Comparison of ENCODE assay signal across 8 mouse cellular contexts in the genomic region with DNA sequence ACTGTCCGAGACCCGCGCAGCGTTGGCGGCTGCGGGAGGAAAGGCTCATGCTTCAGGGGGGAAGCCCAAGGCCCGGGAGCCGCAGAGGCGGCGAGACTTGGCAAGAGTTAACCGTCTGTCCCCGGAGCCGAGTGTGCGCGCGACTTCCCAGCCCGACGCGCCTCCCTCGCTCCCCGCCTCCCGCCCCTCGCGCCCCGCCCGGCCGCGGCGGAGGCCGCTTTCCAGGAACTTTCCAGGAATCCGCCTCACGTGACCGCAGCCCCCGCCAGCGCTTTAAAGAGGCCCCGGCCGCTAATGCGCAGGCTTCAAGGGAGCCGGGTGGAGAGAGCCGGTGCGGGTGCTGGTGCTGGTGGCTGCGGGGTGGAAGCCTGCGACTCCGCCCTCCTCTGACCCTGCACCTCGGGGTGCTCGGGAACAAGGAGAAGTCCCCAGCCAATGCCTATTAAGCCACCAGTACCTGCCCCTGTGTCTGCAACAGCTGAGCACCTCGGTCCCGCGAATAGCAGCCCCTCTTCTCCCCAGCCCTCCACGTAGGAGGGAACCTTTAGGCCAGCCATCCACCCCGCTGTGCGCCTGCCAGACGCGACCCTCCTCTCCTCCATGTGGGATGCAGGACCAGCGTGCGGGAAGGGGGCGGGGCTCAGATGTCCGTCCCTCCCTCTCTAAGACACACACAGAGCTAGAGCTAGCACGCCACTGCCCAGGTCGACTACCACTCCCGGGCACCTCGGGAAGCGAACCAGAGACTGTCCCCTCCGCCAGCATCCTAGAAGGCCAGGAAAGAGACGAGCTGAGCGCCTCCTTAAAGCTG. TPM values are rescaled to one million over a fixed set of nuclear protein-coding genes. Genes with fewer than 3 reads are reported as not detected.
DNase-seq lines count a peak whose midpoint lies in the region; ATAC-seq lines count a peak whose summit lies in the region.

A gene (minus strand): TSS at position 496 of the 811 bp plus-strand sequence.

- H3K9me3 ChIP-seq in intestine, embryonic 16.5 days (ENCODE audit: control insufficient read depth, low read length), result no peaks in the 10 kb centered on the region

- peaks cover 7% of the 10 kb centered on the region for H3K4me1 ChIP-seq in intestine, embryonic 16.5 days (ENCODE audit: control insufficient read depth, insufficient read depth, low read length)

- peak within 1 kb of the TSS; percentile 76 for H3K9ac ChIP-seq in intestine, embryonic 16.5 days (ENCODE audit: low read depth, low read length)

- peak; percentile 90 for DNase-seq in adrenal gland, adult 8-10 months
- DNase-seq in embryo, embryonic 11 days, result peak; percentile 96
- peak; percentile 92 to 93 for DNase-seq in gastrocnemius, postnatal 4 days (ENCODE audit: low spot score in 2 of 2)
- peak; percentile 90 to 95 for DNase-seq in left cerebral cortex, postnatal 25 days (ENCODE audit: low spot score in 2 of 2)
- peak; percentile 93 for DNase-seq in mesoderm, embryonic 11.5 days (ENCODE audit: low read depth, low spot score)
- DNase-seq in right cerebral cortex, postnatal 4 days, result peak; percentile 92
- peak; percentile 93 for DNase-seq in yolk sac, embryonic 10.5 days (ENCODE audit: low spot score)

- H3K4me3 ChIP-seq in intestine, embryonic 16.5 days (ENCODE audit: low read length), result peak within 1 kb of the TSS; percentile 65

- no peaks in the 10 kb centered on the region for H3K27me3 ChIP-seq in intestine, embryonic 16.5 days (replicated peaks; ENCODE audit: control insufficient read depth, insufficient read depth, low read length)

- peak within 1 kb of the TSS; percentile 89 for H3K27ac ChIP-seq in intestine, embryonic 16.5 days (ENCODE audit: low read length)

- no peaks in the 10 kb centered on the region for H3K36me3 ChIP-seq in intestine, embryonic 16.5 days (ENCODE audit: control insufficient read depth, insufficient read depth, low read length)

- WGBS in intestine, embryonic 16.5 days, result under 1% methylated on average over 57 of the region's 66 CpGs

- peak; percentile 90 for ATAC-seq in intestine, embryonic 16.5 days

- intact Hi-C loops in left cerebral cortex, postnatal 25 days (cut with DNase I), result loop anchor here (2.0 to 5.0 kb wide), 5 partner anchors 55 to 426 kb away; no protein-coding TSS in a partner anchor

- H3K4me2 ChIP-seq in intestine, embryonic 16.5 days (ENCODE audit: low read depth, low read length), result peak within 1 kb of the TSS; percentile 98

RNA-seq across cellular contexts. Expression of the gene that starts here (rescaled TPM):
- 10 to 100 TPM; 10.6 to 56.8 (median 12.6) TPM for total RNA-seq in adrenal gland, adult 8-10 months (2022)
- 10 to 100 TPM; 33.7 to 35.5 TPM for total RNA-seq in gastrocnemius, postnatal 4 days (2021)
- 77.5 and 81.3 TPM in 2 replicates for polyA plus RNA-seq in intestine, embryonic 16.5 days (2015; fragmentation: Nextera tagmentation; extraction: Ambion mirVana)
- total RNA-seq in left cerebral cortex, postnatal 25 days (2021), result 10 to 100 TPM; 24.3 to 29.9 TPM

Comparison
In these comparisons a context has a peak if more than half of its experiments do, and no peak if none do; other contexts are left out.
1. Peak in every context shown above with its lines: DNase-seq, ATAC-seq, H3K4me3 ChIP-seq and H3K27ac ChIP-seq.